Comparison of ENCODE assay signal across 8 mouse cellular contexts in genomic region chr8:128654365-128655099, GRCm38 (mm10). TPM values are rescaled to one million over a fixed set of nuclear protein-coding genes. Genes with fewer than 3 reads are reported as not detected.
DNase-seq lines count a peak whose midpoint lies in the region; ATAC-seq lines count a peak whose summit lies in the region.

No protein-coding gene starts in this region.

- peak; percentile 80 for DNase-seq in MN1 (ENCODE audit: low spot score)
- peak; percentile 32 for DNase-seq in cerebellum, adult 8-10 months
- peak; percentile 42 to 45 for DNase-seq in frontal cortex, postnatal 14 days (ENCODE audit: low spot score in 2 of 2)
- peak; percentile 44 to 53 for DNase-seq in layer of hippocampus, postnatal 14 days (ENCODE audit: low spot score in 2 of 2)
- DNase-seq in lung, postnatal 10 days: peak; percentile 88
- peak; percentile 35 for DNase-seq in ovary, postnatal 10 days (ENCODE audit: low spot score)
- peak; percentile 56 for DNase-seq in thymus, postnatal 25 days

- peak overlapping the region; percentile 16 for H3K4me3 ChIP-seq in hindbrain, embryonic 12.5 days

- peak overlapping the region; percentile 46 for H3K4me2 ChIP-seq in hindbrain, embryonic 12.5 days (replicated peaks)

- no peaks in the 10 kb centered on the region for H3K9me3 ChIP-seq in hindbrain, embryonic 12.5 days (replicated peaks)

- no peaks in the 10 kb centered on the region for H3K36me3 ChIP-seq in hindbrain, embryonic 12.5 days

- no peaks in the 10 kb centered on the region for H3K27me3 ChIP-seq in hindbrain, embryonic 12.5 days

- peak; percentile 91 for ATAC-seq in hindbrain, embryonic 12.5 days (ENCODE audit: low FRiP score)

- H3K4me1 ChIP-seq in hindbrain, embryonic 12.5 days: peaks cover 15% of the 10 kb centered on the region

- H3K27ac ChIP-seq in hindbrain, embryonic 12.5 days: peak overlapping the region; percentile 35

- H3K9ac ChIP-seq in hindbrain, embryonic 12.5 days: peak overlapping the region; percentile 2

- WGBS in hindbrain, embryonic 12.5 days: 2% methylated on average over 16 of the region's 16 CpGs

RNA-seq across cellular contexts. Expression of gene Itgb1, which starts 30.9 kb away (rescaled TPM):
- polyA plus RNA-seq in hindbrain, embryonic 12.5 days (2016; fragmentation: Nextera tagmentation; extraction: Ambion mirVana): 183 and 203 TPM in 2 replicates
- total RNA-seq in layer of hippocampus, postnatal 14 days (2021): 10 to 100 TPM; 79.9 to 82.8 TPM

Comparison
In these comparisons a context has a peak if more than half of its experiments do, and no peak if none do; other contexts are left out.
1. Peak in every context shown above with its lines: DNase-seq, ATAC-seq, H3K4me3 ChIP-seq and H3K27ac ChIP-seq.
2. DNase-seq: peak in every context shown above with its lines; median percentile 88 in lung, postnatal 10 days; 80 in MN1; 56 in thymus, postnatal 25 days; 48 in layer of hippocampus, postnatal 14 days; 44 in frontal cortex, postnatal 14 days; 35 in ovary, postnatal 10 days; 32 in cerebellum, adult 8-10 months.